Mouse (Mus musculus): ENCODE data around the gene Usb1.
"Not testable (repeated sequence)": the region's sequence is repeated elsewhere in the genome, so short reads cannot be mapped to it uniquely, and the experiment has no call there.

Gene Usb1

GRCm38 (mm10) chr8:95375374-95375930 lies 43.4 kb downstream of the Usb1 start:
- no peak for DNase-seq

DNA sequence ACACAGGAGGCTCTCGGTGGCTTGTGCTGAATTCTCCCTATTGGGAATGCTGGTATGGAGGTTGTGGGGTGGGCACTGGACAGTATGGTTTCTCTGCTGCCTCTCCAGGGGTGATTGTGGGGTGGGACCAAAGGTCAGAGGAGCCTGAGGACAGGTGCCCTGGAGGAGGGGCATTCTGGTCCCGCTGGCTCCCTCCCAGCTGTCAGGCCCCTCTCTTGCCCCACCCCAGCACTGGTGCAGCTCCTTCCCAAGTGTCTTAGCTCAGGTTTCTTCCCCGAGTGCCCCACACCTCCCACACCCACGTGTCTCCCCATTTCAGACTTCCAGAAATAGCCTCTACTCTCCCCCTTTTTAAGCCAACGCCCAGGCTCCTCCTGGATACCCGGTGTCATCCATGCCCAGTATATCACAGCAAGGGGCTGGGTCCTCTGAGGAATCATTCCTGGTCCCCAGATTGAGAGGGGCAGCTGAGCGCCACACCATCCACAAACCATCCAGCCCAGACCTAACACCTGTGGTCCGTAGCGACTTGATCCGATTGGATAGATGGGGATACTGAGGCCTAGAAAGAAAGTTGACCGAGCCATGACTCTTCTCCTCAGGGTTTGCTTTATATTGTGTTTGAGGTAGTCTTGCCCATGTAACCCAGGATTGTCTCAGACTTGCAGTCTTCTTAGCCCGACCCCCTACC lies 44.4 kb downstream of the Usb1 start:
- no peak for DNase-seq

DNA sequence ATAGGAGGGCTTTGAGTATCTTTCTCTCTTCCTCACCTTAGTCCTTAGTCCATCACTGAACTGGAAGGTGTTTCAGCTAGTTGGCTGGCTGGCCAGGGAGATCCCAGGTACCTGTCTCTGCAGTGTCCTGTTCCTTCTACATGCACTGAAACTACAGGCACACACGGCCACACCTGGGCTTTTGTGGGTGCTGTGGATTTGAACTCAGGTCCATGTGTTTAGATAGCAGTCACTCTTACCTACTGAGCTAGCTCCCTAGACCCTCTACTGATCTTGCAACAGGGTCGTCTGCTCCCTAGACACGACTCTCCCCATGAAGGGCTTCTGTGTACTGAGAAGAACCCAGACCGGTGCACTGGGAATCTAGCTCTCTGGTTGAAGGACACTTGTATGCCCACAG lies 45.0 kb downstream of the Usb1 start:
- no peak for DNase-seq

DNA sequence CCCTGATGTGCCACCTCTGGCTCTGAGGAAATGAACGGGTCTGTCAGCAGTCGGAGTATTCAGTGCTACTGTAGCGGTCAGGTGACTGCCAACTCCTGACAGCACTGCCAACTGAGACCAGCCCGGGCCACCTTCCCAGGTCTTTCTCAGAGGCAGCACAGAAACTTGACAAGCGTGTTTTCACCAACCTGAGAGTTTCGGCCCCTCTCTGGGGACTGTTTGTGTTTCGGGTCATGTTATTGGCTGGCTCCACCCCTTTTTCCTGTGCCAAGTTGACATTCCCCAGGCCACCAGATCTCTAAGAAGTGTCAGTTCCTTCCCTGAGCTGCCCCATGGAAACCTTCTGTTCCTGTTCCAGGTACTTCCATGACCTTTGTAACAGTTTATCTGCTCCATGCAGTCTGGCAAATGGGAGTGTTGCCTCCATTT lies 45.8 kb downstream of the Usb1 start:
- peak; percentile 29 for DNase-seq

DNA sequence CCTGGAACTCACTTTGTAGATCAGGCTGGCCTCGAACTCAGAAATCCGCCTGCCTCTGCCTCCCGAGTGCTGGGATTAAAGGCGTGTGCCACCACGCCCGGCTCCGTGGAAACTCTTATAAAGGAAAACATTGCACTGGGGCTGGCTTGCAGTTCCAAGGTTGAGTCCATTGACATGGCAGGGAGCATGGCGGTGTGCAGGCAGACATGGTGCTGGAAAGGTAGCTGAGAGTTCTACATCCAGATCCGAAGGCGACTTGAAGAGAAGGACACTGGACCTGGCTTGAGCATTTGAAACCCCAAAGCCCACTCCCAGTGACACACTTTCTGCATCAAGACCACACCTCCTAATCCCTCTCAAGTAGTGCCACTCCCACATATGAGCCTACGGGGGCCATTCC lies 46.8 kb downstream of the Usb1 start:
- not testable (repeated sequence) for DNase-seq

DNA sequence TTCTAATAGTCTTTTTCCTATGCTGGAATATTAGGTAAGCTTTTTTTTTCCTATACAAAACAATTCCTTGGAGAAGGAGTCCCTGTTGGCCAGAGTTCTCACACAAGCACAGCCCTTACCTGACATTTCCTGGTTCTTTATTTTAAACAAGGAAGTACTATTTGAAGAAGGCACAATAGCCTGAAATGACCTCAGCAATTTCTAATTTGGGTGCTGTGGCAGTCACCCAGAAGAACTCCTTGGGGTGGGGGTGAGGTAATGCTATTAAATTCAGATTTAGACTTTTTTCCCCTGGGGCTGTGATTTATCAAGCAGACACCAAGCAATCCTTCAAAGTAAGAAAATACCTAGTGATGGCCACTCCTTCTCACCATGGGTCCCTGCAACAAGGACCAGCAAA lies 48.9 kb downstream of the Usb1 start:
- DNase-seq: no peak

DNA sequence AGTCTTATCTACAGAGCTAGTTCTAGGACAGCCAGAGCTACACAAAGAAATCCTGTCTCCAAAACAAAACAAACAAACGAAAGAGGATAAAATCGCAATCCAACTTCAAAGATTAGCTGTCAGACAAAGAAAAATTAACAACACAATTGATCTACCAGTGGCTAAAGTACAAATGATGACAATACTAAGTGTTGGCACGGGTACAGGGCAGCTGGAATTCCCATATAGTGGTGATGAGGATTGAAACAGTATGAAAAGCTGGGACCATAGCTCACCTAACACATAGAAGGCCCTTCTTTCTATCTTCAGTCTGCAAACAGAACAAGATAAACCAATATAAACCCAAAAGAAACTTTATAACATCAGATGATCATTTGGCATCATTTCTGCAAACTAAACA lies 49.5 kb downstream of the Usb1 start:
- no peak for DNase-seq

DNA sequence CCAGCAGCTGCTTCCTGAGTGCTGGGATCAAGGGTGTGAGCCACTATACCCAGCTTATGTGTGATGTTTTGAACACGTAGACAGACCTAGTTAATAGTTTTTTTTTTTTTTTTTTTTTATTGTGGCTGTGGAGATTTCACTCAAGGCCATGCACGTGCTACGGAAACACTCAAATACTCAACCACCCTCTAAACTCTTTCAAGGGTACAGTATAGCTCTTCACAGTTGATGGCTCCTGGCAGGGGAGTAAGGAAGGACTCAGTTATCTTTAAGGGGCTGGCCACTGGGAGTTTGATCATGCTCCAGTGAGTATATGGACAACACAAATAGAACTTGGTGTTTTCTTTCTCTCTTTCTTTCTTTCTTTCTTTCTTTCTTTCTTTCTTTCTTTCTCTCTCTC lies 52.4 kb downstream of the Usb1 start:
- DNase-seq: no peak

DNA sequence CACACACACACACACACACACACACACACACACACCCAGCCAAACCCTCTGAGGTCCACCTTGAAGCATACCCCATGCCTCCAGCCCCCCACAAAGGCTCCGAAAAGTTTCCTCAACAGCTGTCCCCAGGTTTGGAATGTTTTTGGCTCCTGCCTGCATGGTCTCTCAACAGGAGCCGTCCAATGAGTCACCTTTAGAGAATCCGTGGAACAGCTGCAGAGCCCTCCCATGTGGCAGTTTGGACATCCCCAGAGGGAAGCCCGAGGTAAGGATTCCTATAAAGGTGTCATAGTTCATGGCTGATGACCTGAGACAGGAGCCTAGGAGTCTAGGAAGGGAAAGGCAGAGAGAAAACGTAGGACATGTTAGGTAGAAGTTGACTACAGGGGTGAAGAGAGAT lies 54.0 kb downstream of the Usb1 start:
- no peak for DNase-seq

DNA sequence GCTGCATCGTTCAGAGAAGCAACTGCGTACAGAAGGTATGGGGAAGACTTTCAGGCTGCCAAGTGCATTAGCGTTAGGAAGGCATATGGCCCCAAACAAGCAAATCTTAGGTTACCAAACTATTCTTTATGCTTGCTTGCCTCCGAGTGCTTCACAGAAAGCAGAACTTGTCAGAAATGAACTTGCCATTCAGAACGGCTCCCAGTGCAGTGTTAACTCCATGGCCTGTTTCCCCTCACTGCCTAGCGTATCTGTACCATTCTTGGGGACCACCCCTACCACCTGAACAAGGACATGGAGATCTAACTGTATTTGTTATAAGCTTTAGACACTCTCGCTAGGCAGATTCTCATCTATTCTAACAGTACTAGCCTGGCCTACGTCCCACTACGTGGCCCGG lies 55.1 kb downstream of the Usb1 start:
- DNase-seq: no peak

DNA sequence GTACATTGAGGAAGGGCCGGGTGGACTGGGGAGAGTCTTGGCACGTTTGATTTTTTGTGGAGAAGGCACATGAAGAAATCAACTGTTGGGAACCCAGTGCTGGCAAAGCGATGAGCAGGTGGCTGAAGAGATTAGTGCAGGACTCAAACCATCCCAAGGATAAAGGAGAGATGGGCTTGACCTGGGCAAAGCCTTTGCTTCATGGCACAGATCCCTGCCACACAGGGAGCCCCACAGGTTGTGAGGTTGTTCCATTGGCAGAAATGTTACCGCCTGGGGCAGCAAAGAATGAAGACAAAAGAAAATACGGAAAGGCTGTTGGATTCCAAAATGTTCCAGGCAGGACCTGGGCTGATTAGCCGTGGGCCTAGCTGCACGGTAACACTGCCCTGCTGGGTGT lies 55.9 kb downstream of the Usb1 start:
- no peak for DNase-seq

GRCm38 (mm10) chr8:95390312-95390711 lies 58.2 kb downstream of the Usb1 start:
- DNase-seq: no peak

- DNase-seq: no peak
Observed at GRCm38 (mm10) chr8:95391101-95391500, 59.0 kb downstream of the Usb1 start.

DNA sequence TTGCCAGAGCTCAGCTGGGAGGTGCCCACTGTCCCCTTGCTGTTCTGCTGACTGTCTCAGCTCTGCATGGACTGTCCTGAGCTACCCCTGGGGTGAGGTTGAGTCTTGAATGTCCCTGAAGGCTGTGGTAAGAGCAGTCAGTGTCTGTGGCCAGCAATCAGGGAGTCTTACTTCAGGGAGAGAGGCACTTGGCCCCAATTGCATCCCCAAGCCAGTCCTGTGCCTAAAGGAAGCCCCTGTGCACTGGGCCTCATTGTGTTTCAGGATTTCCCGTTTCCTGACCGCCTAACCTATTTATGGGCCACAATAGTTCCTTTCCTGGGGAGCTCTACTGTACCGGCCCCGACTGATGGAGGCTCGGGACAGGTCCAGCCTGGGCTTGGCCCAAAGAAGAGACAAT lies 60.5 kb downstream of the Usb1 start:
- DNase-seq: peak; percentile 35

DNA sequence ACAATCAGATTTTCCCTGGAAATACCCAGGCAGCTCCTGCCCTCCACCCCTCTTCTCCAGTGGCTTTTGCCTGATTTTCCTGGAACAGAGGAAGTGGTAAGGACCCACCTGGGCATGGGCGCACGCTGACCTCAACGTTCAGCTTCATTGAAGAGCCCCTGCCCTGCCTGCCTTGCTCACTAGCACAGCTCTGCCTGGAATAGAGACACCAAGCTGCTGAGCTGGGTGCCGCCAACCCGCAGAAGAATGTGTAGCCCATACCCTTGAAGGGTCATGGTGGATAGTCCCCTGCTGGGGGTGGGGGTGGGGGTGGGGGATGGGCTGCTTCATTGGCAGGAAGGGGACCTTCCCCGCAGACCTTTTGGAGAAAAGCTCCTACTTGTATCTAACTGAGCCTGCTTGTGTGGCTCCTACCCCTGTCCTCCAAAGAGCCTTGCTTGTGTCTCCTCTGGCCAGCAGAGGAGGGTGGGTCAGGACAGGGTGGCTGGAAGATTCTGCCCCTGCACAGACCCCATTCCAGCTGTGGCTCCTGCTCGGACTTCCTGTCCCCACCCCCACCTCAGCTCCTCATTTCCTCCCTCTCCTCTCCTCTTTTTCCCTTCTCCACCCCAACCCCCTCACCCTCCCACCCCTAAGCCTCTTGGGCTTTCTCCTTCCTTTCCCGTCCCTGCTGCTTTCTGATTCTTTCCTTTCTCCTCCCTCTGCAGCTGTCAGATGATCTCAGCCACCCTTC lies 63.3 kb downstream of the Usb1 start:
- DNase-seq: no peak

GRCm38 (mm10) chr8:95396752-95397151 lies 64.7 kb downstream of the Usb1 start:
- no peak for DNase-seq

Data from kidney, adult 18-20 months (tissue).